Mouse (Mus musculus): Measurements from ENCODE around the gene Slc22a14.

Gene Slc22a14

DNA sequence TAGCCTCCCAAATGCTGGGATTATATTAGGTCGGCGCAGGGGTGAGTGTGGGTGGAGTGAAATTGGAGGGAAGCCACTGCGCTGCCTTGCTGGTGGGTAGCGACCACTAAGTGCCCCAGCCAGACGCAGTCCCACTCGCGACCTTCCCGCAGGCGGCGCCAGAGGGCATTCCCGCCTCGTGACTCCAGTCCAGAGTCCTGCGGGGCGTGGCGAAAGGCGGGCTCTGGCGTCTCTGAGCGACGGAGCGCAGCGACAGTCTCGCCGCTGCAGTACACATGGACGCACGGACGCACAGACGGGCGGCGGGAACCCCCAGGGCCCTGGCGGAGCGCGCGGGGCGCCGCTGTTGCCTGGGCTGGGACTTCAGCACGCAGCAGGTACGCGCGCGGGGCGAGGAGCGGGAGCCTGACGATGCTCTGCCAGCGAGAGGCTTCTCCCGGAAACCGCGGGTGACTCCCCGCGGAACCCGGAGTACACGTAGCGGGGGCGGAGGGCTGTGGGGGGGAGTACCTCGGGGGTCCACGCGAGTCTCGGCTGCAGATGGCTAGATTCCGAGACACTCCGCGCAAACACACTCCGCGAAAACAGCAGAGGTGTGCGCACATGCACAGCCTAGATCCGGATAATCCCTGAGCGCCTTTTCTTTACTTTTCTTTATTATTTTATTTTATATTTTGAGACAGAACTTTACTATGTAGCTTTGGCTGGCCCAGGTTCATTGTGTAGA is 7.9 kb downstream of the Slc22a14 start, which contains the start of gene Xylb:
Gene Xylb, plus strand, starts transcription at position 51 of the 727 bp plus-strand sequence.
- DNase-seq (ENCODE audit: low read depth, low spot score) = peak; percentile 82

GRCm38 (mm10) chr9:119355943-119356342 is 9.4 kb downstream of the Slc22a14 start:
- DNase-seq (ENCODE audit: low read depth, low spot score) = no peak

DNA sequence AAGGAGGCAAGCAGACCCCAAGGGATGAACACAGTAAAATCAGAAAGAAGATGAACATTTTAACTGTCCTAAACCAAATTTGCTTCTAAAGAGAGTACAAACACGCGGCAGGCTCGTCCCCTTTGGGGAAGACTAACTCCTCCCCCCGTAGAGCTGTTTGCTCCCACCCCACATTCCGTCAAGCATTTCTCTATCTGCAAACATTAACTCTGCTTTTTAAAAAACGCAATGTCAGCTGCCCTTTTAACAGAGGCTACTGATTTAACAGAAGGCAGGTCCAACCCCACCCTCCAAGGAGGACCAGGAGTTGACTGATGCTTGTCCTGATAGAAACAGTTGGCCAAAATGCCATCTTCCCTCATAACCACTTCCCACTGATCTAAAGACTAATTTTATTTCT is 11.4 kb downstream of the Slc22a14 start:
- DNase-seq (ENCODE audit: low read depth, low spot score) = no peak

DNA sequence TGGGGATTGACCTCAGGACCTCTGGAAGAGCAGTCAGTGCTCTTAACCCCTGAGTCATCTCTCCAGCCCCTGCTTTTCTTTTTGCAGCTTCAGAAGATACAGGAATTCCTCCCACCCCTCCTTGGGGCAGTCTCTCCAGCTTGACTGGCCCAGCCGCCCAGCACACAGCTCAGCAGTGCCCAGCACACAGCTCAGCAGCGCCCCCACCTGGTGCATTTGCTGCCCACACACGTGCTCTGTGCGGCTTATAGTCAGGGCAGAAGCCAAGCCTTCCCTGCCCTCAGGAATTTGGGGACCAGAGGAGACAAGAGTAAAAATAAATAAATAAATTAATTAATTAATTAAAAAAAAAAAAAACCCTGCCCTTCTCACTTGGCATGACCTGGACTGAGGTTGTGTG is 13.3 kb downstream of the Slc22a14 start:
- DNase-seq (ENCODE audit: low read depth, low spot score) = peak; percentile 88

- DNase-seq (ENCODE audit: low read depth, low spot score) = no peak
Measured at GRCm38 (mm10) chr9:119350947-119351705, 14.2 kb downstream of the Slc22a14 start.

DNA sequence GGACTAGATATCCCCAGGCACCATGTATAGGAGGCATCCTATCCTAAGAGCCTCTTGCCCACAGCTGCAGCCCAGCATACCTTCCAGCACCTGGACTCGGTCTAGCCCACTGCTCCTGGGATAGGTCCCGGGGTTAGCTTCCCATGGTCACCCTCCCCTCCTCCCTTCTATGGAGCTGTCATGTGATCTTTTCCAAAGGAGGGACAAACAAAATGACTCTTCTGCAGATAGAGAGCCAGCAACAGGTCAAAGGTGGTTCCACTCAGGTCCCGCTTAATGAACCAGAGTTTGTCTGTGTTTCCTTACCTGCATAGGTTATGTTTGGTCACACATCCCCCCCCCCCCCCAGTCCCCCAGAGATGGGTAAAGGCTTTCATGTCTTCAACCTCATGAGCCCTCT is 14.8 kb downstream of the Slc22a14 start:
- no peak for DNase-seq (ENCODE audit: low read depth, low spot score)

DNA sequence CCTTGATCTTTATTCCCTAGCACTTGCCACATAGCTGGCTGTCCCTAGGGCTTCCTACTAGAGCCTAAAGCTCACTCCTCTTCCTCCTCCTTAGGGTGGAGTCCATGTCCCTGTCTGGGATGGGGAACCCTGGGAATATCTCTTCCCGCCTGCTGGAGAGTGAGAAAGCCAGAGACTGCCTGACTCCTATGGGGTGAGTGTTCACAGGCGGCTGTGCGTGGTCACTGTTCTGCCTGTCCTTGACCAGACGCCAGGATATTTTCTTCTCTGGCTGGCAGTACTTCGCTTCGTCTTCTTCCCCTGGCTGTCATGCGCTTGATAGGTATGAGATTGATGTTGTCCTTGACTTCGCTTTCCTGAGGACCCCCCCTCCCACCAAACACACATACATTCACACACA is 19.0 kb downstream of the Slc22a14 start:
- DNase-seq (ENCODE audit: low read depth, low spot score) = no peak

DNA sequence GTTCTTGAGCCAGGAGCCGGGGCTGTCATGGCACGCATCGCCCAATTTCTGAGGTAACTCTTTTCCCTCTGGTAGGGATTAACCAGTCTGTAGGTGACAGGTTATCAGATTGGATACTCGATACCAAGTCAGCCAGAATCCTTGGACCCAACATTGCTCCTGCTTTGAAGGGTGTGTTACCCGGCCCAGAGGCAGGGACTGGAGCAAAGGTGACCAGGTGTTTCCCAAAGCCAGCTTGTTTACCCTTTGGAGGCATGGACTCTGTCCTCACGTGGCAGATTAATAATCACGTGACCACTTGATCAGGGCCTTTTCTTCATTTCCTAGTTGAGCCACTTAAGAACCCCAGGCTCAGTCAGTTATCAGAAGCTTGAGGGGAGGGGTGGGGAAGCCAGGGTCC is 22.6 kb downstream of the Slc22a14 start:
- DNase-seq (ENCODE audit: low read depth, low spot score) = no peak

GRCm38 (mm10) chr9:119340909-119341816 is 24.2 kb downstream of the Slc22a14 start, which contains the start of gene Myd88:
TSS of gene Myd88 (minus strand) at chr9:119341411.
- DNase-seq (ENCODE audit: low read depth, low spot score) = peak; percentile 96

DNA sequence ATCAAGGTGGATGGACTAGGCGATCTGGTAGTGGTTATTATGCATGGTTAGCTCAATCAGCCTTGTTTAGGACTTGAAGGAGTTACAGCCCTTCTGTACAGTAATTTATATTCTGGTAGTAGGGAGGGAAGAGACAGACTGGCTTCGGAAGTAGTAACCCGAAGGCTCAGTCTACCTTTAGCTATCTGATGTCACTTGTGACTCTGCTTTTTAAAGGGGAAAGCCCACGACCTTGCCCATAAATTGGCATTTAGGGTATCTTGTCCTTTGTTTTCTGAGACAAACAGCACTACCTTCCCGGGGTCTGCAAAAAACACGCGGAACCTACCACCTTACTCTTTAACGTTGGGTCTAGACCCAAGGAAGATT is 25.2 kb downstream of the Slc22a14 start:
- no peak for DNase-seq (ENCODE audit: low read depth, low spot score)

DNA sequence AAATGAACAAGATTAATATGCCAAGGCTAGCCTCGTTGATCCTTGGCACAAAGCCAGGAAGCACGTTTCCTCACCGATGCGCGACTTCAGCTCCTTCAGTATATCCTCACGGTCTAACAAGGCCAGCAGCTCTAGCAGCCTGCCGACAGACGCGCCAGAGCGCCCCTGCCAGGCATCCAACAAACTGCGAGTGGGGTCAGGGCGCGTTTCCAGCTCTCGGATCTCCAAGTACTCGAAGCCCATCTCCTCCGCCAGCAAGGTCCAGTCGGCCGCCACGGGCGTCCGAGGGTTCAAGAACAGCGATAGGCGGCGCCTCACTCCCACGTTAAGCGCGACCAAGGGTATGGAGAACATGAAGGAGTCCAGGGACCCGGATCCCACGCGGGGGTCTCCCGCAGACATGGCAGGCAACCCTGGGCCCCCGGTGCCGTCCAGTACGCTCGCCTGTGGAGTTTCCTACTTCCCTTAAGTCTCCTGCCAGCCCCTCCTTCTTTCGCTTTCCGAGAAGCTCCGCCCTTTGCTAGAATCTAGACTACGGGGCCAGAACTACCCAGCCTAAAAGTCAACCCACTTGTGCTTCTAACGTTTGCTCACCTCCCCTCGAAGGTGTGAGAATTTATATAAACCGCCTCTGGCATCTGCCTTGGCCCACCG is 25.7 kb downstream of the Slc22a14 start, which contains the start of gene Acaa1a:
Gene Acaa1a, plus strand, starts transcription at position 119 of the 654 bp plus-strand sequence.
- peak; percentile 82 for DNase-seq (ENCODE audit: low read depth, low spot score)

DNA sequence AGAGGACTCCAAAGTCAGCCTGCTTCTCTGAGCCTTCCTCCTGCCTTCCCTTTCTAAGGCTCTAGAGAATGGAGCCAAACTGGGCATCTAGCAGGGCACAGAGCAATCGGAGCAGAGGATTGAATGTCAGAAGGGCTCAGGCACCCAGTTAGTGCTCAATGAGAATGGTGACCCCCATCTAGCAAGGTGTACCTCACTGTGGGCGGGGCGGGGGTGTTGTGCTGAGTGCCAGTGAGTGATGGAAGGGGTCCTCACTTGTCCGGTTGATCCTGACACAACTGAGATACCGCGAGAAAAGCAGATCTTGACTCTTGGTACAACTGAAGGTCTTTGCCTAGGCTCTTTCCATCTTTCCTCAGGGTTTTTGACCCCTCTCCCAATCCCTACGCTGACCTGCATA is 26.2 kb downstream of the Slc22a14 start:
- DNase-seq (ENCODE audit: low read depth, low spot score) = no peak

- no peak for DNase-seq (ENCODE audit: low read depth, low spot score)
Measured at GRCm38 (mm10) chr9:119338350-119338749, 27.0 kb downstream of the Slc22a14 start.

GRCm38 (mm10) chr9:119337842-119338241 is 27.5 kb downstream of the Slc22a14 start:
- DNase-seq (ENCODE audit: low read depth, low spot score) = no peak

DNA sequence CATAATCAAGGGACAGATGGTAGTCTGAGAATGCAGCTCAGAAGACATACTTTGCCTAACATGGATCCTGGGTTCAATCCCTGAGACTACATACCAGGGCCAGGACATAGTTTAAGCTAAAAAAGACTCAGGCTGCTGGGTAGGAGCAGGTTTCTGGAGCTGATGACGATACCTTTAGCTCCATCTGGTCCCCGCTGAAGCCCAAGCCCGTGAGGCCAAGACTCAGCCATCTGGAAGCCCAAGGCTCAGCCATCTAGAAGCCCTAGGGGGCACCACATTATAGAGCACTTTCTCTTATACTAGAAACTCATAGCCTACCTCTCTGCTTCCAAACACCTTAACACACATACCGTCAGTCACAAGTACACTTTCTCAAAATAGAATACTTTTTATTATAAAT is 29.8 kb downstream of the Slc22a14 start:
- DNase-seq (ENCODE audit: low read depth, low spot score) = no peak

GRCm38 (mm10) chr9:119334834-119335233 is 30.5 kb downstream of the Slc22a14 start:
- no peak for DNase-seq (ENCODE audit: low read depth, low spot score)

DNA sequence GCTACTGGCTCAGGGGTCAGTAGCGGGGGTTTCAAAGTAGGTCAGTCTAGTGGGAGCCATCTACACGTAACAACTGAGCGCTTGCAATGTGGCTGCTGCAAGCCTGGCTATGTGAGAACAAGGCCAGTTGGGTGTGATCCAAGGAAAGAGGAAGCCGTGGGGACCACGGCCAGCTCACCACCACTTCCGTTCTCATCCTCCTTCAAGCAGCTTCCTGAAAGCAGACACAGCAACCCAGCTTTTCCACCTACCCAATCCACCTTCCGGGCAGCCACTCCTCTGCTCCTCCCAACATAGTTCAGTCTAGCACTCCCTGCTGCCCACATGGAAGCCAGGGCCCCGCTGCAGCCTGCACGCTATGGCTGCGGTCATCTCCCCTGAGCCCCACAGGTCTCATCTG is 31.0 kb downstream of the Slc22a14 start:
- DNase-seq (ENCODE audit: low read depth, low spot score) = peak; percentile 38

DNA sequence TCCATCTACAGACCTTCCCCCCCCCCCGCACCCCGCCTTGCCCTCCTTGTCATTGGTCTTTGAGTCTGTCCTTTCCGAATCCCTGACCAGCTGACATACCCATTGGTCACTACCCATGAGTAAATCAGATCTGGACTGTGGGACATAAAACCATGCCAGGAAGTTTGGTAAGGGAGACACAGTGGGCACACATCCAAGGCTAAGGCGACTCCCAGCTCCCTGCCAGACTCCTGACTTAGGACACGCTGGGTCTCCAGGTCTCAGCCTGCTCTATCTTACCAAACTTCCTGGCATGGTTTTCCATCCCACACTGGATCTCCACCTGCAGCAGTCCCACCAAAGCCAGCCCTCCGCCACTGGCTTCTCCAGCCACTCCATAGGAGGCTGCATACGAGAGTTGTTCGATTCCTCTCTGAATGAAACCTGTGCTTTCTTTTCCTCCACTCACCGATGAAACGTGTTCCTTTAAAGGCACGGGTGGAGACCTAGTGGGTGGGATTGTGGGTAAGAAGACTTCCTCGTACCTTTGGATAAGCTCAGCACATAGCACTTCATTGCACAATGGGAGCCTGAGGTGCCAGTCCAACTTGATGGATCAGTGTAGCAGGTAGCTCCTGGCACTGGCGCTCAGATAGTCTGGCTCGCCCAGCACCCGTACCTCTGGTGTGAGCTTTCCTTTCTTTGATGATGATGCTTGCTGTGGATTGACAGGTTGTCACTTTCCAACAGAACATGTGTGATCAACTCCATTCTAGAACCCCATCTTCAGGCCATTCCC is 35.0 kb downstream of the Slc22a14 start:
- no peak for DNase-seq (ENCODE audit: low read depth, low spot score)

DNA sequence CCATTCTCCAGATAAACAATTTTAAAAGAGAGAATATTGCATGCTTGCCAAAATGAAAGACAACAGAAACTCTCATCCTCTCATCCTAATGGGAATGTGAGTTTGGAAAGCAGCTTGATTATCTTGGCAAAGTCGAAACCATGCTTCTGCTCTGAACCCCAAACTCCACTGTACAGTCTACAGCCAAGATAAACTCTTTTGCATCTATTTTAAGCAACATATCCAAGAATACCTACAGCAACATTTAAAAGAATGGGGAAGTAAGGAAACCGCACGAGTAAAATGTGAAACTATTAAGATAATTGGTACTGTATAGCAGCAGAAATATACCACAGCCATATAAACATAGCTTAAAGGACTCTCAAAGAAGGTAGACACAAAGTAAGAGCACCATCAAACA is 36.9 kb downstream of the Slc22a14 start:
- DNase-seq (ENCODE audit: low read depth, low spot score) = no peak

- no peak for DNase-seq (ENCODE audit: low read depth, low spot score)
Measured at GRCm38 (mm10) chr9:119324130-119324529, 41.2 kb downstream of the Slc22a14 start.

DNA sequence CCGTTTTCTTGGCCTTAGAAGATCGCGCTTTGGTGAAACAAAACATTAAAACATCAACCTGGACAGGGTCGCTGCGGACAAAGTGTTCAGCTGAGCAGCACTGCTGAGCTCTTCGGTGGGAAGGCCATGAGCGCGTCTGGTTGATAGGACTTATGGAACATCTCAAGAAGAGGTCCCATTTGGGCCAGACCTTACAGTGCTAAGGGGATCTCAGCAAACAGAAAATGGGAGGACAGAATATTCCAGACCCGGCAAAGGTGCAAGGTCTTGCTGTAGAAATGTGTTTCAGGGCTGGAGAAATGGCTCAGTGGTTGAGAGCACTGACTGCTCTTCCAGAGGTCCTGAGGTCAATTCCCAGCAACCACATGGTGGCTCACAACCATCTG is 42.1 kb downstream of the Slc22a14 start:
- no peak for DNase-seq (ENCODE audit: low read depth, low spot score)
